Mouse (Mus musculus): ENCODE results near the gene Vamp5. TPM values are rescaled to one million over a fixed set of nuclear protein-coding genes. Genes with fewer than 3 reads are reported as not detected.
A peak's percentile ranks its signal among the peaks of the same experiment; 100 is the strongest.

The Vamp5 gene
- total and polyA plus RNA-seq, 3 experiments = 49.3 to 99.6 (median 58.3) TPM

GRCm38 (mm10) chr6:72329019-72329418, 51.2 kb downstream of the Vamp5 start:
- H3K9ac ChIP-seq (ENCODE audit: low read depth, low read length) = no peak overlapping the region
- H3K27me3 ChIP-seq (ENCODE audit: control insufficient read depth, insufficient read depth, low read length) = no peaks in the 10 kb centered on the region
- no peaks in the 10 kb centered on the region; the same call in none of the 2 replicates for H3K36me3 ChIP-seq (ENCODE audit: control insufficient read depth, insufficient read depth, low read length)
- no peaks in the 10 kb centered on the region for H3K79me2 ChIP-seq (replicated peaks; ENCODE audit: control insufficient read depth, insufficient read depth, low read length)
- DNase-seq = no peak
- WGBS = 87% methylated on average over 5 of the region's 5 CpGs
- peaks cover 2% of the 10 kb centered on the region for H3K4me1 ChIP-seq (ENCODE audit: control insufficient read depth, insufficient read depth, low read length)
- no peak overlapping the region for H3K4me3 ChIP-seq
- no peak overlapping the region for H3K27ac ChIP-seq
- intact Hi-C loops (cut with DNase I) = no loop called here
- TF ChIP-seq EP300 (IDR thresholded peaks at IDR 0.05; ENCODE audit: insufficient read depth, low read depth, low read length) = no peak
- TF ChIP-seq POLR2A (IDR thresholded peaks at IDR 0.05; ENCODE audit: insufficient read depth, low read depth, low read length) = no peak
- no peak for TF ChIP-seq CTCF (IDR thresholded peaks at IDR 0.05)

DNA sequence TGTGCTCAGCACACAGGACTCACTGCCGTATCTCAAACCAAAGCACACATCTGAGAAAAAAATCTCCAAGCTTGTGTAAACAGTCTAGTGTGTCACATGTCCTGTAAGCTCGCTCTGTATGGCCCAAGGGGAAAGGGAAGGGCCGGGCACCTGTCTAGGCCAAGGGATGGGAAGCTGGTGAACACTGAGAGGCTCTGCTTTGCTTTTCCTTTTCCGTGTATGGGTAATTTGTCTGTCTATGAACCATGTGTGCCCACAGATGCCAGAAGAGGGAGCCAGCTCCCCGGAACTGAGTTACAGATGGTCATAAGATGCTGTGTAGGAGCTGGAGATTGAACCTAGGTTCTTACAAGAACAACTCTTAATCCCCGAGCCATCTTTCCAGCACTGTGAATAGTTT, 54.0 kb downstream of the Vamp5 start:
- Histone ChIP-seq H3K27me3 (ENCODE audit: control insufficient read depth, insufficient read depth, low read length) (no peaks in the 10 kb centered on the region), H3K36me3 (ENCODE audit: control insufficient read depth, insufficient read depth, low read length) (no peaks in the 10 kb centered on the region), H3K27ac (no peak overlapping the region), H3K4me1 (ENCODE audit: control insufficient read depth, insufficient read depth, low read length) (no peaks in the 10 kb centered on the region), H3K79me2 (replicated peaks; ENCODE audit: control insufficient read depth, insufficient read depth, low read length) (no peaks in the 10 kb centered on the region), H3K9ac (ENCODE audit: low read depth, low read length) (no peak overlapping the region), H3K4me3 (no peak overlapping the region)
- no peak for TF ChIP-seq POLR2A (IDR thresholded peaks at IDR 0.05; ENCODE audit: insufficient read depth, low read depth, low read length)
- peak; percentile 56 for TF ChIP-seq CTCF (IDR thresholded peaks at IDR 0.05)
- 56% methylated on average over 6 of the region's 6 CpGs for WGBS
- intact Hi-C loops (cut with DNase I) = no loop called here
- no peak for DNase-seq

DNA sequence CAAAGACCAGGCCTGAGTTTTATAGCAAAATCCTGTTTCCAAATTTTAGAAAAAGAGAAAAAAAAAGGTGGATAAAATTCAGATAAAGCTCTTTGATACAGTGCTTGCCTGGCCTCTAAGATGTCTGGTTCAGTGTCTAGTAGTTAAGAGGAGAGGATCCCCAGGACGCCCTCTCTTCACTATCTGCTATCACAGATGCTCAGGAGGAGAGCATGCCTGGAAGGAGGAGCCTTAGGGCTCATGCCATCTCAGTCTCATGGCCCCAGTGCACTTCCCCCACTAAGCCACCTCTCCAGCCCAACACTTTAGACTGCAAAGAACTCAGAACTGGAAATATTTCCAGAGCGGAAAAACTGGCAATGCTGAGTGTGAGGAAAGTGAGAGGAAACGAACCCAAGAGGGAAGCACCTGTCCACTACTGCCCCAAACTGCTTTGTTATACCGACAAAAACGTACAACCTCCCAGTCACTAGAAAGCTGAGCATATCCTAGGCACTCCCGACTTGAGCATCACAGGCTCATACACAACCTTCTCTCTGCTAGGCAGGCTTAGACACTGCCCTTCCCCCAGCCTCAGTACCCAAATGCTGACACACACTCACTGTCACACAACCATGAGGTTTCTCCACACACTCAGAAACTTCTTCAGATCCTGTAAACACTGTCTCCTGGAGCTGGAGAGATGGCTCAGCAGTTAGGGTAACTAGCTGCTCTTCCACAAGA, 56.3 kb downstream of the Vamp5 start:
- 76% methylated on average over 6 of the region's 6 CpGs for WGBS
- Histone ChIP-seq H3K27me3 (ENCODE audit: control insufficient read depth, insufficient read depth, low read length) (no peaks in the 10 kb centered on the region), H3K9ac (ENCODE audit: low read depth, low read length) (no peak overlapping the region), H3K4me1 (ENCODE audit: control insufficient read depth, insufficient read depth, low read length) (no peaks in the 10 kb centered on the region), H3K27ac (no peak overlapping the region), H3K79me2 (replicated peaks; ENCODE audit: control insufficient read depth, insufficient read depth, low read length) (no peaks in the 10 kb centered on the region), H3K4me3 (no peak overlapping the region), H3K36me3 (ENCODE audit: control insufficient read depth, insufficient read depth, low read length) (no peaks in the 10 kb centered on the region)
- DNase-seq = no peak
- intact Hi-C loops (cut with DNase I) = no loop called here
- no peak for TF ChIP-seq CTCF (IDR thresholded peaks at IDR 0.05)
- TF ChIP-seq EP300 (IDR thresholded peaks at IDR 0.05; ENCODE audit: insufficient read depth, low read depth, low read length) = no peak
- no peak for TF ChIP-seq POLR2A (IDR thresholded peaks at IDR 0.05; ENCODE audit: insufficient read depth, low read depth, low read length)

DNA sequence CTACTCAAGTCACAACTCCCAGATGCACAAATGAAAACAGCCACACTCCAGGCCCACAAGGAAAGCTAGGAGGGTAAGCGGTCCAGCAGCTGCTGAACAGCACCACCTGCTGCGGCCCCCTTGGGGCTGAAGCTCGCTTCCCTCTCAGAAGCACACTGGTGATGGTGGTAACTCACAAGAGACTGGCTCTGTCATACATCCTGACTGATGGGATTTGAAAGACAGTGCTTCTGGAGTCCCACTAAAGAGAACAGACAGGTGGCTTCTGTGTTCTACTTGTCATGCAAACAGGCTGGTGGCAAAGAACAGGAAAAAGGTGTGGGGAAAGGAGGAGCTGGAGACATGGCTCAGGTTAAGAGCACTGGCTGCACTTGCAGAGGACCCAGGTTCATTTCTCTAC, 57.3 kb downstream of the Vamp5 start:
- Histone ChIP-seq H3K4me3 (no peak overlapping the region), H3K27me3 (ENCODE audit: control insufficient read depth, insufficient read depth, low read length) (no peaks in the 10 kb centered on the region), H3K79me2 (replicated peaks; ENCODE audit: control insufficient read depth, insufficient read depth, low read length) (no peaks in the 10 kb centered on the region), H3K9ac (ENCODE audit: low read depth, low read length) (no peak overlapping the region), H3K36me3 (ENCODE audit: control insufficient read depth, insufficient read depth, low read length) (no peaks in the 10 kb centered on the region), H3K4me1 (ENCODE audit: control insufficient read depth, insufficient read depth, low read length) (peaks cover 1% of the 10 kb centered on the region), H3K27ac (no peak overlapping the region)
- TF ChIP-seq CTCF (IDR thresholded peaks at IDR 0.05) = no peak
- TF ChIP-seq POLR2A (IDR thresholded peaks at IDR 0.05; ENCODE audit: insufficient read depth, low read depth, low read length) = no peak
- 95% methylated on average over 3 of the region's 3 CpGs for WGBS
- no peak for DNase-seq
- intact Hi-C loops (cut with DNase I) = no loop called here

DNA sequence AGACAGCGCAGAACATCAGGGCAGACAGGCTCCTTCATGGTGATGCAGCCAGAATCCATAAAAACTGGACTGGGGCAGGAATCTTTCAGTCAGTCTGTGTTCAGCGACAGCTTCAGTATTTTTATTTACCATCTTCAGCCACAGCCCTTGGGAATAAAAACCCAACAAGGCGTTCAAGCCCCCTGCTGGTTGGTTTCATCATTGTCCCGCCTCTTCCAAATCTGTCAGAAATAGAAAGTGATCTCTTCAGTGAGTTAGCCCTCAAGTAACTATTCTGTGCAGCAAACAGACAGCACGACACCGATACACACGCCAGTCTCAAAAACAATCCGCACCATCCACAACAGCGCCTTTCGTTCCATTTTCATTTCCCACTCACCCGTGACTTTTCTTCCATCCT, 61.2 kb downstream of the Vamp5 start:
- Histone ChIP-seq H3K27me3 (ENCODE audit: control insufficient read depth, insufficient read depth, low read length) (no peaks in the 10 kb centered on the region), H3K36me3 (ENCODE audit: control insufficient read depth, insufficient read depth, low read length) (no peaks in the 10 kb centered on the region), H3K79me2 (replicated peaks; ENCODE audit: control insufficient read depth, insufficient read depth, low read length) (no peaks in the 10 kb centered on the region), H3K4me1 (ENCODE audit: control insufficient read depth, insufficient read depth, low read length) (peaks cover 1% of the 10 kb centered on the region), H3K9ac (ENCODE audit: low read depth, low read length) (no peak overlapping the region), H3K4me3 (no peak overlapping the region), H3K27ac (peak overlapping the region; percentile 42)
- WGBS = 50% methylated on average over 11 of the region's 11 CpGs
- DNase-seq = peak; percentile 50 to 55
- TF ChIP-seq POLR2A (IDR thresholded peaks at IDR 0.05; ENCODE audit: insufficient read depth, low read depth, low read length) (no peak), CTCF (IDR thresholded peaks at IDR 0.05) (peak; percentile 76), EP300 (IDR thresholded peaks at IDR 0.05; ENCODE audit: insufficient read depth, low read depth, low read length) (peak; percentile 36; the same call in 1 of the 2 replicates)
- intact Hi-C loops (cut with DNase I) = loop anchor here (2.0 kb wide), 2 partner anchors 34 to 134 kb away; no protein-coding TSS in a partner anchor

Other genes with a start within 250 kb of the Vamp5 start
- gene Atoh8, start 144.9 kb downstream of the Vamp5 start, total RNA-seq (2021) = 10 to 100 TPM; 11.0 to 13.5 TPM
- 9.3 and 12.7 TPM in 2 replicates for gene Atoh8, start 144.9 kb downstream of the Vamp5 start, polyA plus RNA-seq (2012; rRNA removed)
- not detected for gene Sftpb, start 75.9 kb downstream of the Vamp5 start, total RNA-seq (2021)
- 9.1 TPM in 1 of 2 replicates, not detected in the other for gene Sftpb, start 75.9 kb downstream of the Vamp5 start, polyA plus RNA-seq (2012; rRNA removed)
- 10 to 100 TPM; 14.9 to 17.7 TPM for gene Usp39, start 35.3 kb downstream of the Vamp5 start, total RNA-seq (2021)
- 11.4 and 19.0 TPM in 2 replicates for gene Usp39, start 35.3 kb downstream of the Vamp5 start, polyA plus RNA-seq (2012; rRNA removed)
- 1 to 10 TPM; 8.2 to 9.1 TPM for gene 0610030E20Rik, start 33.2 kb downstream of the Vamp5 start, total RNA-seq (2021)
- 8.7 and 13.6 TPM in 2 replicates for gene 0610030E20Rik, start 33.2 kb downstream of the Vamp5 start, polyA plus RNA-seq (2012; rRNA removed)
- gene Tmem150a, start 25.0 kb downstream of the Vamp5 start, total RNA-seq (2021) = 10 to 100 TPM; 22.7 to 22.8 TPM
- 79.2 and 86.9 TPM in 2 replicates for gene Tmem150a, start 25.0 kb downstream of the Vamp5 start, polyA plus RNA-seq (2012; rRNA removed)
- gene Rnf181, start 13.5 kb downstream of the Vamp5 start, total RNA-seq (2021) = 10 to 100 TPM; 36.0 to 40.7 TPM
- gene Rnf181, start 13.5 kb downstream of the Vamp5 start, polyA plus RNA-seq (2012; rRNA removed) = 44.0 and 56.6 TPM in 2 replicates
- gene Vamp8, start 10.2 kb upstream of the Vamp5 start, total RNA-seq (2021) = 10 to 100 TPM; 69.3 to 78.8 TPM
- 85.6 and 112 TPM in 2 replicates for gene Vamp8, start 10.2 kb upstream of the Vamp5 start, polyA plus RNA-seq (2012; rRNA removed)
- gene Ggcx, start 33.8 kb upstream of the Vamp5 start, total RNA-seq (2021) = 10 to 100 TPM; 30.4 to 32.5 TPM
- gene Ggcx, start 33.8 kb upstream of the Vamp5 start, polyA plus RNA-seq (2012; rRNA removed) = 19.3 and 26.1 TPM in 2 replicates
- gene Mat2a, start 59.1 kb upstream of the Vamp5 start, total RNA-seq (2021) = 100 to 1,000 TPM; 129 to 151 TPM
- 93.0 and 162 TPM in 2 replicates for gene Mat2a, start 59.1 kb upstream of the Vamp5 start, polyA plus RNA-seq (2012; rRNA removed)
- gene Sh2d6, start 141.2 kb upstream of the Vamp5 start, total RNA-seq (2021) = not detected
- 0.21 TPM in 1 of 2 replicates, not detected in the other for gene Sh2d6, start 141.2 kb upstream of the Vamp5 start, polyA plus RNA-seq (2012; rRNA removed)
- gene Capg, start 163.9 kb upstream of the Vamp5 start, total RNA-seq (2021) = 10 to 100 TPM in 1 of 2 experiments, 1 to 10 TPM in 1; 9.5 to 10.8 TPM
- 12.6 and 16.1 TPM in 2 replicates for gene Capg, start 163.9 kb upstream of the Vamp5 start, polyA plus RNA-seq (2012; rRNA removed)
- 10 to 100 TPM; 12.8 to 16.5 TPM for gene Elmod3, start 217.9 kb upstream of the Vamp5 start, total RNA-seq (2021)
- gene Elmod3, start 217.9 kb upstream of the Vamp5 start, polyA plus RNA-seq (2012; rRNA removed) = 25.5 and 32.8 TPM in 2 replicates
- 100 to 1,000 TPM; 155 to 181 TPM for gene Retsat, start 218.0 kb upstream of the Vamp5 start, total RNA-seq (2021)
- 57.1 and 83.3 TPM in 2 replicates for gene Retsat, start 218.0 kb upstream of the Vamp5 start, polyA plus RNA-seq (2012; rRNA removed)
- 10 to 100 TPM; 60.1 to 68.0 TPM for gene Tgoln1, start 236.5 kb upstream of the Vamp5 start, total RNA-seq (2021)
- 29.0 and 55.7 TPM in 2 replicates for gene Tgoln1, start 236.5 kb upstream of the Vamp5 start, polyA plus RNA-seq (2012; rRNA removed)

All from heart, adult 2 months (tissue).